Mouse (Mus musculus) bone marrow macrophage, adult 2 months (primary cell): ENCODE measurements around the gene Galnt5. TPM values are rescaled to one million over a fixed set of nuclear protein-coding genes. Genes with fewer than 3 reads are reported as not detected.

ENCODE experiments used
- H3K27ac ChIP-seq: 2 replicates; pipeline ENCODE4 v1.5.1; 2012; ENCODE audit warnings: low read depth, low read length; ENCODE audit not compliant: insufficient read depth
- H3K4me1 ChIP-seq: 2 replicates; pipeline ENCODE4 v1.6.1; 2012; ENCODE audit warnings: low read length; ENCODE audit not compliant: control insufficient read depth, insufficient read depth
- H3K4me3 ChIP-seq: 2 replicates; pipeline ENCODE4 v1.5.1; 2012; ENCODE audit warnings: mild to moderate bottlenecking, low read length, moderate library complexity; ENCODE audit not compliant: insufficient read depth
- CTCF ChIP-seq: IDR thresholded peaks from 2 replicates; pipeline ENCODE4 v1.5.1; 2012; ENCODE audit warnings: low read depth, mild to moderate bottlenecking, low read length, moderate library complexity
- POLR2A ChIP-seq: IDR thresholded peaks from 2 replicates; pipeline ENCODE4 v1.6.1; 2012; ENCODE audit warnings: mild to moderate bottlenecking, low read depth, low read length, borderline replicate concordance
- polyA plus RNA-seq: library from polyadenylated mRNA; stranded (reverse); fragments of >200 nt; gene quantifications from 2 replicates; pipeline ENCODE4 v1.2.4, GENCODE M21; 2012; ENCODE audit not compliant: missing spikeins, insufficient read depth, insufficient read length

Galnt5 gene
- polyA plus RNA-seq, 1 experiment = not detected

DNA sequence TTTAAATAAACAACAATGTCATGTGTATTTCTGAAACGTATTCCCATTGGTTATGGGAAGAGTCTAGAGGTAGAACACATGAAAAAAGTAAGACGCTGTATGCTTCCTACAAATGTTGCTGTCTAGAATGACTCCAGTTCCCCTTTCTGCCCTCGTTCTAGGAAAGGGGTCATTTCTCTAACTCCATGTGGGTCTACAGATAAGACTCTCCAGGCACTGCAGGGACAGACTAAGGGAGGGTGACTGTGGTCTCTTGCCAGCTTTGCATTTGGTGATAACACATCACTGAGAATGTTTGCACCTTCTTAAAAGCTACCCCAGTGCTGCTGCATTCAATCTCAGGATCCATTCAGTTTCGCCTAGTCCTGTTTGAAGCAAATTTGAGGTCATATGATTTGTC lies 38.0 kb downstream of the Galnt5 start:
- Histone ChIP-seq H3K4me3 (no peak overlapping the region), H3K4me1 (no peaks in the 10 kb centered on the region), H3K27ac (no peak overlapping the region)
- no peak for TF ChIP-seq POLR2A
- no peak for TF ChIP-seq CTCF

DNA sequence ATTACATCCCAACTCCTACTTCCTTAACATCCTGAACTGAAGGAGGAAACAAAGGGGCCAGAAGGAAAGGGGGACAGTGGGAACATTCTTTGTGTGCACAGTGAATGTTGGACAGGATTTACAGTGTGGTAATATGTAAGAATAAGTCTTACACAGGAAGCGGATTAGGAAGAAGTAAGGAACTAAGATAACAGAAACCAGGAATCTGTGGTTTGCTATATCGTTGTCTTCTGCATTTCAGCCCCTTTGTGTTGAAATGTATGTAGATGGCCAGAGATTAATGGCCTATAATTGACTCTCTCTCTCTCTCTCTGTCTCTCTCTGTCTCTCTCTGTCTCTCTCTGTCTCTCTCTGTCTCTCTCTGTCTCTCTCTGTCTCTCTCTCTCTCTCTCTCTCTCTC lies 39.2 kb downstream of the Galnt5 start:
- Histone ChIP-seq H3K4me1 (no peaks in the 10 kb centered on the region), H3K4me3 (no peak overlapping the region)
- TF ChIP-seq POLR2A (no peak), CTCF (no peak)

DNA sequence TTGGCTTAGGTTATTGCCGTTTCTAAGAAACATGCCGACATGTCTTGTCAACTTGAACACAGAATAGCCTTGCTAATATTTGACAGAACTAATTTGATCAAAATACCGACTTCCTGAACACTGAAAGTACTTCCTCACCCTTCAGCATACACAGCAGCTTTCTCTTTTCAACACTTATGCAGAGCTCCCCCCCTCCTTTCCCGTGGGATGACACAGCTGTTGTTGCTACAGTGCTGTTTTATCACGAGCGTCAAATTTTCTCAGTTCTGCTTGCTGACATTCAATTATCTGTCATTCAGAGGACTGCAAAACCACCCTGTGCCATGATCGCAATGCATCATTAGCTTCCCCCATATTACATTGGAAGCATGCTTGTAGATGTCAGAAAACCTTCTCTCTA lies 44.2 kb downstream of the Galnt5 start:
- Histone ChIP-seq H3K4me1 (no peaks in the 10 kb centered on the region), H3K4me3 (no peak overlapping the region), H3K27ac (no peak overlapping the region)
- TF ChIP-seq CTCF (no peak), POLR2A (no peak)

More for the DNA sequence above, 39.2 kb downstream of the Galnt5 start:
- H3K27ac ChIP-seq = no peak overlapping the region

DNA sequence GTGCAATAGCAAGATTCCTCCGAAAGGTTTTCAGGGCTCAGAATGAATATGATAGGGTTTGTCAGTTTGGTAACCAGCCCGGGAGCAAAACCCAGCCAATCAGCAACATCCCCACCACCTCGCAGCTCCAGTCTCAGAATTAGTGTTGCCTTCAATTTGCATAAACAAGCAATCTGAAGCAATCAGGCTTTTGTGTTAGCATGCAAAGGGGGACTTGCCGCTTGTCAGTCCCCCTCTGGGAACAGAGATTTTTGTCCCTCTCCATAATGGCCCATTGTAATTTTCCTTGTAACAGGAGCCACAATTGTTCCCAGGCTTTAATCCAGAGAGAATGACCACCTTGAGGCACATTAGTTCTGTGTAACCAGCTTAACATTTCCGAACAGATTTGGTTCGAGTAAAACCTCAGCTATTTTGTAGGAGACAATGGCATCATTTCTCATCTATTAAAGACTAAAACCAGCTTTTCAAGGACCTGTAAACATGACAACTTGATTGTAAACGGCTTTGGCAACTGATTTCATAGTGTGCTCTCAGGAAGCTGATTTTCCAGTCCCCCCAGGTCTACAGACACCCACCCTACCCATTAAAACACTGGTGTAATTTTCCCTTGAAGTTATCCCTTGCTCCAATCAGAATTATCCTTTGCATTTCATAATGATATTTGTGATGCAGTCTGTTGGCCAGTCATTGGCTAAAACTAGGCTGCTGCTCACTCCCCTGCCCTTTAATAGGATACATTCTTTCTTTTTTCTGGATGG lies 55.3 kb downstream of the Galnt5 start, which contains the start of gene Ermn:
Gene Ermn (minus strand): TSS at position 44 of the 761 bp plus-strand sequence.
- Histone ChIP-seq H3K4me1 (no peaks in the 10 kb centered on the region), H3K27ac (no peak within 1 kb of the TSS), H3K4me3 (no peak within 1 kb of the TSS)
- no peak for TF ChIP-seq CTCF
- no peak for TF ChIP-seq POLR2A

DNA sequence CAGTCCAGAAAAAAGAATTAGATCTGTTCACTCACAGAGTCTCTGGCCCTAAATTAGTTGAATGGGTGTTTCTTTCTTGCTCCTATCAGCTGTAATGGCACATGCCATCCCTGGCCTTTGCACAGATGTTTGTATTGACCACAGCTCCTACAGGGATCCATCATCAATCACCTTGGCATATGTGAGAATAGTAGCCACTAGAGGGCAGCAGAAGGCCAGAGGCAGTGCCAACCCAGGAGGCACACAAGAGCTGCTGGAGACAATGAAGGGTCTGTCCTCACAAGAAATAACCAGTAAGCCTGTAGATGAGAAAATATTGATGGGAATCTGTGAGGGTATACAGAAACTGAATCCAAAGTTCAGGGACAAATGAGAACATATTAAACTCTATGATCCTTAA lies 57.7 kb downstream of the Galnt5 start:
- TF ChIP-seq POLR2A = no peak
- peak; percentile 84 for TF ChIP-seq CTCF
- Histone ChIP-seq H3K4me1 (no peaks in the 10 kb centered on the region), H3K27ac (no peak overlapping the region), H3K4me3 (no peak overlapping the region)

DNA sequence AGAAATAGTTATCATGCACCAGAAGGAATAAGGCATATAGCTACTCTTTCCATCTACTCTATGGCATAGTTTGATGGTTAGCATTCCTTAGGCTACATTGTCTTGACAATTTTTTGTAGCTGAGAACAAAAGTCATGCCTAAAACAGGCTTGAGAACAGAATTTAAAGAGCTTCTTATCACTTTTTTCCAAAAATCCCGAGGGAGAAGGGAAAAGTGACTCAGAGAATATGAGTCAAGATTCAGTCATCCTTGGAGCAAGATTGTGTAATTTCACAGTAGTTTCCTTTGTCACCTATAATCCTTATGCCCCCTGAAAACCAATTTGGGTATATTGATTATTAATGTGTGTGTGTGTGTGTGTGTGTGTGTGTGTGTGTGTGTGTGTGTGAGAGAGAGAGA lies 82.2 kb downstream of the Galnt5 start:
- no peak overlapping the region for H3K4me3 ChIP-seq
- TF ChIP-seq CTCF (no peak), POLR2A (no peak)
- H3K27ac ChIP-seq = no peak overlapping the region
- H3K4me1 ChIP-seq = no peaks in the 10 kb centered on the region

DNA sequence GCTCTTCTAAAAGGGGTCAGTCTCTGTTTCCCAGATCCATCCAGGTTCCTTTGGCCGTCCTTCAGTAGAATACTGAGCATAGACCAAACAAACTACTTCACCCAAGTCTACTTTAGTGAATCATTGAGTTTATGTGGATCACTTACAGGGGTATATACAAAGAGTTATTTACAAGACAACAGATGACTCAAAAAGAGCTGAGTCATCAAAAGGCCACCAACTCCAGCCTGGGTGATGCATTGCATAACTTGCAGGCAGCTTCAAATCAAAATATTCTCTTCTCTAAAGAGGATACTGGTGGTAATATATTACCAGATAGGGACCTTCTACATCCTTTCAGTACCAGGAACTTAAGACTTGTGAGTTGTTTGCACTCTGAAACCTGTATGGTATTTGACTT lies 88.7 kb downstream of the Galnt5 start:
- Histone ChIP-seq H3K4me3 (no peak overlapping the region), H3K27ac (no peak overlapping the region), H3K4me1 (no peaks in the 10 kb centered on the region)
- TF ChIP-seq POLR2A (no peak), CTCF (no peak)

DNA sequence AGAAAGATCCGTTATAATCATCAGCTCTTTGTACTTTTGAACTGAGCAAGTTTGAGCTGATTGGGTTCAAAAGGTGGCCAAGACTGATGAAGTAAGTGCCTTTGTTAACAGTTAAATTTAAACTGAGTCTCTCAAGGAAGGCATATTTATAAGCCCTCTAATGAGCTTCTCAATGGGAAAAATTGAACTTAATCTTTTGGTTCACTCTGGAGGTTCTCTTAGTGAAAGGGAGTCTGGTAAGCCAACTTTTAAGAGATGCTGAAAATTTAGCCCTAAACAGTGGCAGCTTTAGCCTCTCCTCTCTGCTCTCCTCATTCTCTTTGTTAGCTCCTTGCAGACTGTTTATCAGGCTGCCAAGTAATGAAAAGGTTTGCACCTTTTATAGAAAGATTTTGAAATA lies 97.1 kb downstream of the Galnt5 start:
- Histone ChIP-seq H3K4me3 (no peak overlapping the region), H3K4me1 (no peaks in the 10 kb centered on the region), H3K27ac (no peak overlapping the region)
- no peak for TF ChIP-seq POLR2A

Other genes starting within 250 kb of the Galnt5 start
- gene Ermn, start 55.0 kb downstream of the Galnt5 start, polyA plus RNA-seq = not detected in 2 replicates
- gene Cytip, start 197.6 kb downstream of the Galnt5 start, polyA plus RNA-seq = 42.8 and 54.7 TPM in 2 replicates